Mouse (Mus musculus) CH12.LX (cell line): ENCODE results near the gene Ceacam9. TPM values are rescaled to one million over a fixed set of nuclear protein-coding genes. Genes with fewer than 3 reads are reported as not detected.
A peak's percentile ranks its signal among the peaks of the same experiment; 100 is the strongest.

Experiments used
- DNase-seq: peaks from one replicate; pipeline ENCODE4 v3.0.0-alpha.2; 2013; ENCODE audit errors: extremely low read depth
- H3K27ac ChIP-seq: 2 replicates; pipeline ENCODE4 v1.5.1; 2012; ENCODE audit warnings: low read depth, mild to moderate bottlenecking, control low read depth, moderate library complexity; ENCODE audit not compliant: insufficient read depth
- H3K27me3 ChIP-seq: replicated peaks from 2 replicates; pipeline ENCODE3; 2012; ENCODE audit warnings: inconsistent platforms
- H3K36me3 ChIP-seq, 2 experiments: replicated peaks in 1 of 2; 2 replicates each; pipeline versions ENCODE3 to v1.6.1; 2012; ENCODE audit warnings: inconsistent platforms in 1 of 2, low read length in 1 of 2, mild to moderate bottlenecking in 1 of 2, mixed read lengths in 1 of 2, moderate library complexity in 1 of 2; ENCODE audit not compliant: control insufficient read depth in 1 of 2, insufficient read depth in 1 of 2
- H3K4me1 ChIP-seq, 2 experiments: 2 replicates each; pipeline ENCODE4 v1.6.1; 2012; ENCODE audit warnings: inconsistent platforms in 1 of 2, moderate library complexity in 1 of 2; ENCODE audit not compliant: insufficient read depth in 2 of 2, control insufficient read depth in 1 of 2
- H3K4me2 ChIP-seq: 2 replicates; pipeline ENCODE4 v1.6.1; 2012; ENCODE audit warnings: low read depth, mild to moderate bottlenecking, control low read depth; ENCODE audit not compliant: poor library complexity, insufficient read depth, severe bottlenecking
- H3K4me3 ChIP-seq, 3 experiments: fragments of 150-350 bp in 1 of 3; sonication (generic) in 1 of 3; replicated peaks in 1 of 3; 2 replicates each; pipeline versions ENCODE3 to v1.5.1; 2011 to 2012; ENCODE audit warnings: low read depth in 2 of 3, low read length in 2 of 3, mild to moderate bottlenecking in 2 of 3, moderate library complexity in 2 of 3, control low read depth in 1 of 3, improper control_type of control experiment in 1 of 3, inconsistent platforms in 1 of 3, mixed read lengths in 1 of 3; ENCODE audit not compliant: poor library complexity in 1 of 3
- H3K79me2 ChIP-seq: replicated peaks from 2 replicates; pipeline ENCODE4 v1.6.1; 2012; ENCODE audit warnings: mild to moderate bottlenecking, moderate library complexity; ENCODE audit not compliant: control insufficient read depth, poor library complexity, insufficient read depth, severe bottlenecking; ENCODE audit errors: extremely low read depth
- H3K9ac ChIP-seq: 2 replicates; pipeline ENCODE4 v1.6.1; 2012; ENCODE audit warnings: low read depth, mild to moderate bottlenecking, control low read depth, moderate library complexity; ENCODE audit not compliant: insufficient read depth
- H3K9me3 ChIP-seq: replicated peaks from 2 replicates; pipeline ENCODE3; 2012; ENCODE audit warnings: low read length, inconsistent platforms, mixed read lengths
- BHLHE40 ChIP-seq: IDR thresholded peaks from 2 replicates; pipeline ENCODE4 v1.6.1; 2011; ENCODE audit warnings: mild to moderate bottlenecking, low read depth, low read length, improper control_type of control experiment
- CHD1 ChIP-seq: IDR thresholded peaks from 2 replicates; pipeline ENCODE4 v1.6.1; 2012; ENCODE audit warnings: low read depth, low read length, improper control_type of control experiment, inconsistent platforms
- CHD2 ChIP-seq: IDR thresholded peaks from 2 replicates; pipeline ENCODE4 v1.6.1; 2011; ENCODE audit warnings: low read length, improper control_type of control experiment
- CTCF ChIP-seq, 2 experiments: IDR thresholded peaks in 1 of 2; conservative IDR thresholded peaks in 1 of 2; 2 replicates each; pipeline ENCODE4 v1.5.1; 2011 to 2012; ENCODE audit warnings: low read depth in 2 of 2, low read length in 2 of 2, improper control_type of control experiment in 1 of 2, inconsistent platforms in 1 of 2, mild to moderate bottlenecking in 1 of 2, moderate library complexity in 1 of 2
- EP300 ChIP-seq: IDR thresholded peaks from 2 replicates; pipeline ENCODE4 v1.6.1; 2011; ENCODE audit warnings: low read length, improper control_type of control experiment
- IRF4 ChIP-seq: IDR thresholded peaks from 2 replicates; pipeline ENCODE4 v1.6.1; 2014; ENCODE audit warnings: low read depth, mild to moderate bottlenecking, inconsistent platforms, low read length, improper control_type of control experiment
- JUN ChIP-seq: IDR thresholded peaks from 2 replicates; pipeline ENCODE4 v1.6.1; 2011; ENCODE audit warnings: low read depth, mild to moderate bottlenecking, low read length, improper control_type of control experiment, moderate library complexity; ENCODE audit not compliant: insufficient read depth
- KAT2A ChIP-seq: IDR thresholded peaks from 2 replicates; pipeline ENCODE4 v1.6.1; 2012; ENCODE audit warnings: low read length, improper control_type of control experiment, inconsistent platforms; ENCODE audit not compliant: insufficient replicate concordance
- MAFK ChIP-seq: IDR thresholded peaks from 2 replicates; pipeline ENCODE4 v1.6.1; 2011; ENCODE audit warnings: low read length, improper control_type of control experiment; ENCODE audit not compliant: insufficient replicate concordance
- MAX ChIP-seq: IDR thresholded peaks from 2 replicates; pipeline ENCODE4 v1.6.1; 2011; ENCODE audit warnings: low read length, improper control_type of control experiment
- MAZ ChIP-seq: IDR thresholded peaks from 2 replicates; pipeline ENCODE4 v1.6.1; 2012; ENCODE audit warnings: low read depth, mild to moderate bottlenecking, inconsistent platforms, low read length, improper control_type of control experiment, moderate library complexity
- MYC ChIP-seq: IDR thresholded peaks from 2 replicates; pipeline ENCODE4 v1.6.1; 2011; ENCODE audit warnings: low read depth, mild to moderate bottlenecking, improper control_type of control experiment, low read length
- PAX5 ChIP-seq: IDR thresholded peaks from 2 replicates; pipeline ENCODE4 v1.6.1; 2012; ENCODE audit warnings: low read length, inconsistent platforms, mixed read lengths
- POLR2AphosphoS2 ChIP-seq: IDR thresholded peaks from 2 replicates; pipeline ENCODE4 v1.6.1; 2011; ENCODE audit warnings: low read depth, low read length, improper control_type of control experiment
- RAD21 ChIP-seq: IDR thresholded peaks from 2 replicates; pipeline ENCODE4 v1.6.1; 2011; ENCODE audit warnings: low read depth, mild to moderate bottlenecking, low read length, improper control_type of control experiment, moderate library complexity
- SMC3 ChIP-seq: IDR thresholded peaks from 2 replicates; pipeline ENCODE4 v1.6.1; 2011; ENCODE audit warnings: low read depth, low read length, improper control_type of control experiment
- TCF12 ChIP-seq: IDR thresholded peaks from 2 replicates; pipeline ENCODE4 v1.6.1; 2014; ENCODE audit warnings: low read depth, mild to moderate bottlenecking, inconsistent platforms, low read length, improper control_type of control experiment
- ZC3H11A ChIP-seq: IDR thresholded peaks from 2 replicates; pipeline ENCODE4 v1.6.1; 2012; ENCODE audit warnings: low read depth, mild to moderate bottlenecking, inconsistent platforms, low read length, improper control_type of control experiment
- ZNF384 ChIP-seq: IDR thresholded peaks from 2 replicates; pipeline ENCODE4 v1.6.1; 2012; ENCODE audit warnings: low read depth, low read length, improper control_type of control experiment, inconsistent platforms
- dilution Hi-C: fragments of 300-500 bp; cut with MboI; formaldehyde crosslinking; loops from 2 replicates; pipeline ENCODE4 v1.14.3; 2020; ENCODE audit warnings: low sequenced_read_pairs; ENCODE audit not compliant: extremely low pct_unique_long_range_greater_than_20kb, extremely low pct_ligation_motif_present
- in situ Hi-C: fragments of 300-500 bp; cut with MboI; formaldehyde crosslinking; loops from 3 replicates; pipeline ENCODE4 v1.14.3; 2019; ENCODE audit warnings: low sequenced_read_pairs, low pct_ligation_motif_present, low pct_unique_long_range_greater_than_20kb, mixed read lengths
- polyA plus RNA-seq: library from polyadenylated mRNA; unstranded; fragments of >175 nt; gene quantifications from 2 replicates; pipeline ENCODE4 v1.2.1, GENCODE M21; 2012; ENCODE audit warnings: low read depth; ENCODE audit not compliant: insufficient read length
- total RNA-seq, 2 experiments: library from RNA; depleted of rRNA; stranded (reverse); fragments of 300-350 nt in 1 of 2; fragments of >200 nt in 1 of 2; gene quantifications; 2 replicates each; pipeline ENCODE4 v1.2.3; 2012 to 2014

Gene Ceacam9
- total and polyA plus RNA-seq, 3 experiments = 0.21 TPM; not detected in 2

- H3K27ac ChIP-seq = no peak overlapping the region
- DNase-seq = peak; percentile 69
- H3K9me3 ChIP-seq = no peaks in the 10 kb centered on the region
- no peak overlapping the region for H3K4me2 ChIP-seq
- no peaks in the 10 kb centered on the region for H3K27me3 ChIP-seq
- TF ChIP-seq BHLHE40 (no peak), EP300 (no peak), ZNF384 (peak; percentile 86), SMC3 (peak; percentile 79), RAD21 (peak; percentile 87), CTCF (conservative IDR thresholded peaks at IDR 0.05 in 1 of 2, IDR thresholded peaks at IDR 0.05 in 1 of 2; ENCODE audit: low read depth in 2 of 2, low read length in 2 of 2) (peak; percentile 87 to 89)
- peaks cover 48 to 89% of the 10 kb centered on the region in 2 experiments for H3K36me3 ChIP-seq
- H3K4me1 ChIP-seq = no peaks in the 10 kb centered on the region
- H3K4me3 ChIP-seq = no peak overlapping the region
- in situ Hi-C loops (loop anchor here (5.0 kb wide), 1 partner anchor 36 kb away; the partner anchor contains the start of gene Slc1a5), dilution Hi-C loops (no loop called here)
- no peaks in the 10 kb centered on the region; the same call in 1 of the 2 replicates for H3K79me2 ChIP-seq
- no peak overlapping the region for H3K9ac ChIP-seq
Measured at GRCm38 (mm10) chr7:16746093-16746492, 24.4 kb downstream of the Ceacam9 start.

DNA sequence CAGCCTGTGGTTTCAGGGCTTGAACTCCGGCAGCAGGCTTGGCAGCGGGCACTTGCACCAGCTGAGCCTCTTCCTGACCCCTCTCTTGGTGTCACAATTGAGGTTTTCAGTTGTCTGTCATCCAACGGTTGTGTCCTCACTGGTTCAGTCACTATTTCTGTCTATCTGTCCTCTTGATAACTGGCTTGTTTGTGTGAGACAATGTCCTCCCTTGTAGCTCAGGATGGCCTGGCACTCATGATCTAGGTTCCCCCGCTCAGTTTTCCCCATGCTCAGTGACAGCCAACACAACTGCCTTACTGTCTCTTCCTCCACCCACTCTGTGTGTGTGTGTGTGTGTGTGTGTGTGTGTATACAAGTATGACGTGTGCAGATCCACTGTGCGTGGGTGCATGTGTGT is 25.9 kb downstream of the Ceacam9 start:
- Histone ChIP-seq H3K9ac (no peak overlapping the region), H3K36me3 (peaks cover 48 to 74% of the 10 kb centered on the region in 2 experiments), H3K27me3 (no peaks in the 10 kb centered on the region), H3K9me3 (no peaks in the 10 kb centered on the region), H3K79me2 (no peaks in the 10 kb centered on the region), H3K4me1 (peaks cover 0 to 2% of the 10 kb centered on the region in 2 experiments; a peak in 1 of 4 replicates), H3K4me3 (no peak overlapping the region), H3K27ac (no peak overlapping the region), H3K4me2 (no peak overlapping the region)
- dilution Hi-C loops = no loop called here
- DNase-seq = no peak
- in situ Hi-C loops = loop anchor here (5.0 kb wide), 1 partner anchor 35 kb away; the partner anchor contains the start of gene Slc1a5
- no peak for TF ChIP-seq CTCF (conservative IDR thresholded peaks at IDR 0.05 in 1 of 2, IDR thresholded peaks at IDR 0.05 in 1 of 2; ENCODE audit: low read depth in 2 of 2, low read length in 2 of 2)
- TF ChIP-seq MAX = no peak
- TF ChIP-seq POLR2AphosphoS2 = no peak
- no peak for TF ChIP-seq BHLHE40
- no peak for TF ChIP-seq MAFK
- no peak for TF ChIP-seq KAT2A
- TF ChIP-seq TCF12 = no peak
- no peak for TF ChIP-seq CHD1
- no peak for TF ChIP-seq JUN
- TF ChIP-seq MYC = no peak
- no peak for TF ChIP-seq ZC3H11A
- no peak for TF ChIP-seq IRF4
- TF ChIP-seq PAX5 = no peak
- TF ChIP-seq CHD2 = no peak
- TF ChIP-seq MAZ = no peak
